Mouse (Mus musculus): ENCODE results near the gene Cdc37l1.

Cdc37l1 gene

GRCm38 (mm10) chr19:29046961-29047333 lies 56.8 kb downstream of the Cdc37l1 start:
- no peak for DNase-seq (ENCODE audit: low spot score)

GRCm38 (mm10) chr19:29047334-29048170 lies 57.4 kb downstream of the Cdc37l1 start, which contains the start of gene Ak3:
Gene Ak3, minus strand, starts transcription at chr19:29047961.
- DNase-seq (ENCODE audit: low spot score), result peak; percentile 74

GRCm38 (mm10) chr19:29049401-29050075 lies 59.4 kb downstream of the Cdc37l1 start:
- no peak for DNase-seq (ENCODE audit: low spot score)

DNA sequence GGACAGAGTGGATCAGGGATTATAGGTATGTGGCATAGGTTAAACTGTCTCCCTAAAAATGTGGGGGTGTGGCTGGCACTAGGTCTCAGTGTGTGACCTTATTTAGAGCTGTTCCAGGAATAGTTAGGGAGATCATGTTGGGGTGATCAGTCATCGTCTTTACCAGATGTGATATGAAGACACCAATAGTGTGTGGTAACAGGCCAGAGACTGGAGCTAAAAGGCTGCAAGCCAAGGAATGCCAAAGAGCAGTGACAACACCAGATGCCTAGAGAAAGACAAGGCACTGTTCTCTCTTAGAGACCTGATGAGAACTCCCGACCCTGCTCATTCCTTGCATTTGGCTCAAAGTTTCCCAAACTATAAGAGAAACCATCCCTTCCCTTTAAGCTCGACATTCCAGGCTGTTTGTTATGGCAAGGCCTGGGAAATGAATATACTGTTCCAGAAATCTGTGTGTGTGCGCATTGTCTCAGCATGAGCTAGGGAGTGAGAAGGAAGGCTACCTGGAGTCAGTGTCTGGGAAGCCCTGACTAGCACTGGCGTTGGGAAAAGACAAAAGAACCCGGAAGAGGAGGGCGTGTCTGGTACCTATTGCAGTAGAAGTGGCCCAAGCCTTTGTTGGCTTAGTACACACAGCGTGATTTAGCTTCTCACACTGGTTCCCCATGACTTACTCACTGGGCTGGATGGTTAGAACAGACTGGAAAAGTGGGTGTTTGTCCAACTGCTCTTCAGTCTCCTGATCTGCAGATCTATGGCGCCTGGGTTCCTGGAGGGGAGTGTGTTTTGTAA lies 60.2 kb downstream of the Cdc37l1 start:
- no peak for DNase-seq (ENCODE audit: low spot score)

GRCm38 (mm10) chr19:29052786-29053185 lies 62.6 kb downstream of the Cdc37l1 start:
- no peak for DNase-seq (ENCODE audit: low spot score)

DNA sequence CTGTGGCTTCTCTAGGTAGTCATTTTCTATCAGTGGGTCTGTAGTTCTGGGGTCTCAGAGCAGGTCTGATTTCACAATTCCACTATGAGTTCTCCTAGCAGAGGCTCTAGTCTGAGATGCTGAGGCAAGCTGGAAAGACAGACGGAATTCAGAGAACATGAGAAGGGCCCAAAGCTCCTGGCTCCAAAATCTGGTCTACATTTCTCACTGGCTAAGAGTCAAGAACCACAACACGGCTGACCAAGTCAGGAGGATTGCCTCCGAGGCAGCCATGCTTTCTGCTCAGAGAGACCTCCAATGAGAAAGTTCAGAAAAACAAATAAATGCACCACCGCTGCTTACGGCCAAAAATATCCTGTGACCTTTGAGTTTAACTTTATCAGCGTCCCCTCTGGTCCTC lies 64.4 kb downstream of the Cdc37l1 start:
- DNase-seq (ENCODE audit: low spot score), result no peak

DNA sequence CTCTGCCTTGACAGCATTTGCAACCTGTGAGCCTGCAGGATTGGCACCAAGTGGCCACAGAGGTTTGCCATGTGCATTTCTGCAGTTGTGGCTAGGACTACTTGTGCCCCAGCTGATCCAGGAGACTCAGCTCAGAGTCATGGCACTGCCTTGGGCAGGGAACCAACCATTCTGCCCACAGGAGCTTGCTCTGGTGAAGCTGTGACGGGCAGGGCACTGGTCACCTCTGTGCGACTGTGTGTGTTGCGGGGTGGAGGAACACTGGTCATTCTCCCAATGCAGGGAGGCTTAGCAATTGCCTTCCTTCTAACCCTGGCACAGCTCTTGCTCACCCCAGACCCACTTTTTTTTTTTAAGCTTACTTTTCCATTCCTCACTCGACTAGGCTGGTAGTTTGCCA lies 65.3 kb downstream of the Cdc37l1 start:
- no peak for DNase-seq (ENCODE audit: low spot score)

GRCm38 (mm10) chr19:29058741-29059140 lies 68.6 kb downstream of the Cdc37l1 start:
- DNase-seq (ENCODE audit: low spot score), result no peak

GRCm38 (mm10) chr19:29059688-29060087 lies 69.5 kb downstream of the Cdc37l1 start:
- no peak for DNase-seq (ENCODE audit: low spot score)

DNA sequence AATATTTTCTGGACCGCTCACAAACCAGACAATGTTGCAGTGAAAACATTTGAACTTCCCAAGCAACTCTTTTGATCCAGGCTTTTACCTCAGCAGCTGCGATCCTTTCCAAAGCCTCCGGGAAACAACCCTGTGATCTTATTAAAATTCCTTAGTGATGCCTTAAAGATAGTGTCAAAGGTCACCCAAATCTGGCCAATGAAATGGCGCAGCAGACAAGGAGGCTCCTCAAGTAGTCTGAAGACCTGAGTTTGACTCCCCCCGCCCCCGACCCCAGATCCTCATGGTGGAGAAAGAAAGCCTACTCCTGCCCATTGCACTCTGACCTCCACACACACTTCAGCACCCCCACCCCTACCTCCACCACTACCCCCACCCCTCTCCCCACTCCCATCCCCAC lies 70.1 kb downstream of the Cdc37l1 start:
- peak; percentile 60 for DNase-seq (ENCODE audit: low spot score)

DNA sequence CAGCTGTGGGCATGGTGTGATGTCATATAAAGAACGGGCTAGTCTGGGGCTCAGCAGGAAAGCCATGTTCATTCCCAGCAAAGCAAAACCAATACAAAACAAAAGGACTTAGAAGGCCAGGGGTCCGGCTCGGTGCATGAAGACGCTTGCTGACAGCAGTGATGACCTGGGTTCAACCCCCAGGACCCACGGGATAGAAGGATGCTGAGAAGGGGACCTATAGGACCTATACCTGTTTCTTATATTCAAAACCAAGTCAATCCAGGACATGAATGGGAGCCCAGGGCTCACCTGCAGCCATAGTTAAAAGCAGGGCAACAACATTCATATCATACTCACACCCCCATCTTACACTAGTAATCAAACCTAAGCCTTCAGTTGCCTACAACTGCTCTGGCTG lies 72.9 kb downstream of the Cdc37l1 start:
- no peak for DNase-seq (ENCODE audit: low spot score)

- peak; percentile 97 for DNase-seq (ENCODE audit: low spot score)
These were observed 73.6 kb downstream of the Cdc37l1 start for GRCm38 (mm10) chr19:29063577-29064363.

GRCm38 (mm10) chr19:29064451-29065102 lies 74.4 kb downstream of the Cdc37l1 start:
- no peak for DNase-seq (ENCODE audit: low spot score)

- peak; percentile 89 for DNase-seq (ENCODE audit: low spot score)
These were observed 76.9 kb downstream of the Cdc37l1 start for GRCm38 (mm10) chr19:29066981-29067471.

DNA sequence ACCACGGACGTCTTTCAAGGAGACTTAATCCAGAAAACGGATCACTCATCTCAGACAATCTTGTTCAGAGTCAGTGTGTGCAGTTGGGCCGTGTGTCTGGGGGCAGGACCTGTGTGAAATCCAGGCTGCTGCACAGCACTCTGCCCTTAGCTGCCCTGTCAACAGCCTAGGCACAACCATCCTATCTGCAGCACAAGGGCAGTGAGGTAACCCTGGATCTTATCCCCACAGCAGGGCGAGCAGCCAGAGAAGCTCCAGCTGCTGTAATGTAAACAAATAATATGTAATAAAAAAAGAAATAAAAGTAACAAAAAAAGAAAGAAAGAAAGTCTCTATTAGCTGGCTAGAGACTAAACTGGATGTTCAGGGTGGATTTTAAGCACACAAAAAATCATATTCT lies 79.0 kb downstream of the Cdc37l1 start:
- DNase-seq (ENCODE audit: low spot score), result no peak

DNA sequence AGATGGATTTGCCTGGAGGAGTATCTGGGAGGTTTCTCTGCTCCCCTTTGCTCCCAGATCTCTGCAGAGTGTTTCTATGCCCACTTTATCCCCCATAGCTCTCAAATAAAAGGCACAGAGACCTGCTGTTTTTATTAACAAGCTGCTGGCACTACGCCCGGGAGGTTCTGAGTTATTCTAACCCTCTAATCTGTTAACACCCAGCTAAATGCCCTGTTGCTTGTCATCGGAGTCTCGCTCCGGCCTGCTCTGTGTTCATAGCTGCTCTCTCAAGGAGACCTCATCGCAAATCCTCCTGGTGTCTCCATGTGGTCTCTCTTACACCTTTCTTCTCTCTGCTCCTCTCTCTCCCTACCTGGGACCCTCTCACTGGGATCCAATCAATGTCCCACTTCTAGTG lies 84.7 kb downstream of the Cdc37l1 start:
- DNase-seq (ENCODE audit: low spot score), result no peak
